Mouse (Mus musculus): ENCODE data around the gene Pdgfa.

GRCm38 (mm10) chr5:138995721-138996311 is 1.4 kb downstream of the Pdgfa start:
- TF ChIP-seq CTCF (IDR thresholded peaks at IDR 0.05; ENCODE audit: low read depth, low read length) (no peak), GATA1 (IDR thresholded peaks at IDR 0.05; ENCODE audit: borderline replicate concordance, low read length) (no peak), TAL1 (conservative IDR thresholded peaks at IDR 0.05; ENCODE audit: low read depth, low read length) (no peak)

Data from G1E (cell line).